Mouse (Mus musculus) megakaryocyte, embryonic 14.5 days (primary cell): ENCODE measurements around the gene Myom1. TPM values are rescaled to one million over a fixed set of nuclear protein-coding genes. Genes with fewer than 3 reads are reported as not detected.

Source experiments
- H3K27me3 ChIP-seq: replicated peaks from 2 replicates; pipeline ENCODE3; 2012; ENCODE audit warnings: inconsistent platforms
- H3K36me3 ChIP-seq: replicated peaks from 2 replicates; pipeline ENCODE3; 2012; ENCODE audit warnings: low read length, inconsistent platforms, mixed read lengths
- H3K4me1 ChIP-seq: 2 replicates; pipeline ENCODE4 v1.6.1; 2012; ENCODE audit warnings: inconsistent platforms
- H3K4me3 ChIP-seq: replicated peaks from 2 replicates; pipeline ENCODE3; 2012; ENCODE audit warnings: moderate library complexity, mild to moderate bottlenecking, inconsistent platforms
- H3K9me3 ChIP-seq: 2 replicates; pipeline ENCODE4 v1.6.1; 2012; ENCODE audit warnings: inconsistent platforms
- FLI1 ChIP-seq: IDR thresholded peaks from 2 replicates; pipeline ENCODE4 v1.6.1; 2012; ENCODE audit warnings: low read length, inconsistent platforms, mixed read lengths
- GATA1 ChIP-seq: IDR thresholded peaks from 3 replicates; pipeline ENCODE4 v1.6.1; 2012; ENCODE audit warnings: mixed read lengths, low read length, inconsistent platforms, borderline replicate concordance
- polyA plus RNA-seq: library from polyadenylated mRNA; stranded (reverse); fragments of >175 nt; gene quantifications from 2 replicates; pipeline ENCODE4 v1.2.3, GENCODE M21; 2012; ENCODE audit warnings: low replicate concordance; ENCODE audit not compliant: insufficient read depth

The Myom1 gene
- polyA plus RNA-seq, 1 experiment, result 12.3 TPM

- Histone ChIP-seq H3K9me3 (no peaks in the 10 kb centered on the region), H3K4me1 (peaks cover 30% of the 10 kb centered on the region), H3K4me3 (no peak overlapping the region), H3K36me3 (peaks cover 99% of the 10 kb centered on the region), H3K27me3 (no peaks in the 10 kb centered on the region)
- TF ChIP-seq FLI1 (no peak), GATA1 (no peak)
Measured at GRCm38 (mm10) chr17:71114282-71114681, 111.8 kb downstream of the Myom1 start.

- Histone ChIP-seq H3K4me3 (peak overlapping the region; percentile 23), H3K9me3 (no peaks in the 10 kb centered on the region), H3K36me3 (peaks cover 98% of the 10 kb centered on the region), H3K27me3 (no peaks in the 10 kb centered on the region), H3K4me1 (peaks cover 46% of the 10 kb centered on the region)
- no peak for TF ChIP-seq FLI1
- no peak for TF ChIP-seq GATA1
Measured at GRCm38 (mm10) chr17:71117956-71118355, 115.5 kb downstream of the Myom1 start.

- Histone ChIP-seq H3K9me3 (no peaks in the 10 kb centered on the region), H3K36me3 (peaks cover 98% of the 10 kb centered on the region), H3K27me3 (no peaks in the 10 kb centered on the region), H3K4me3 (no peak overlapping the region), H3K4me1 (peaks cover 50% of the 10 kb centered on the region)
- TF ChIP-seq GATA1, result no peak
- TF ChIP-seq FLI1, result no peak
Measured at GRCm38 (mm10) chr17:71118607-71119006, 116.2 kb downstream of the Myom1 start.

- Histone ChIP-seq H3K27me3 (no peaks in the 10 kb centered on the region), H3K4me3 (no peak overlapping the region), H3K36me3 (peaks cover 98% of the 10 kb centered on the region), H3K9me3 (no peaks in the 10 kb centered on the region), H3K4me1 (peaks cover 63% of the 10 kb centered on the region)
- TF ChIP-seq GATA1 (no peak), FLI1 (no peak)
Measured at GRCm38 (mm10) chr17:71120626-71121025, 118.2 kb downstream of the Myom1 start.

- TF ChIP-seq GATA1, result no peak
- no peak for TF ChIP-seq FLI1
- H3K9me3 ChIP-seq, result no peaks in the 10 kb centered on the region
- peaks cover 69% of the 10 kb centered on the region for H3K4me1 ChIP-seq
- H3K27me3 ChIP-seq, result no peaks in the 10 kb centered on the region
- no peak overlapping the region for H3K4me3 ChIP-seq
- H3K36me3 ChIP-seq, result peaks cover 88% of the 10 kb centered on the region
Measured at GRCm38 (mm10) chr17:71124061-71124670, 121.7 kb downstream of the Myom1 start.

GRCm38 (mm10) chr17:71124674-71125073, 122.2 kb downstream of the Myom1 start:
- no peaks in the 10 kb centered on the region for H3K27me3 ChIP-seq
- H3K9me3 ChIP-seq, result no peaks in the 10 kb centered on the region
- H3K4me1 ChIP-seq, result peaks cover 68% of the 10 kb centered on the region
- H3K4me3 ChIP-seq, result no peak overlapping the region
- peaks cover 83% of the 10 kb centered on the region for H3K36me3 ChIP-seq
- no peak for TF ChIP-seq GATA1
- no peak for TF ChIP-seq FLI1

- peaks cover 79% of the 10 kb centered on the region for H3K36me3 ChIP-seq
- no peaks in the 10 kb centered on the region for H3K9me3 ChIP-seq
- no peaks in the 10 kb centered on the region for H3K27me3 ChIP-seq
- peaks cover 69% of the 10 kb centered on the region for H3K4me1 ChIP-seq
- no peak overlapping the region for H3K4me3 ChIP-seq
- no peak for TF ChIP-seq GATA1
- TF ChIP-seq FLI1, result no peak
Measured at GRCm38 (mm10) chr17:71125519-71125918, 123.1 kb downstream of the Myom1 start.

GRCm38 (mm10) chr17:71126001-71126400, 123.6 kb downstream of the Myom1 start:
- Histone ChIP-seq H3K4me3 (no peak overlapping the region), H3K9me3 (no peaks in the 10 kb centered on the region), H3K4me1 (peaks cover 65% of the 10 kb centered on the region), H3K27me3 (no peaks in the 10 kb centered on the region), H3K36me3 (peaks cover 75% of the 10 kb centered on the region)
- TF ChIP-seq FLI1 (no peak), GATA1 (no peak)

- Histone ChIP-seq H3K27me3 (no peaks in the 10 kb centered on the region), H3K4me1 (peaks cover 67% of the 10 kb centered on the region), H3K36me3 (peaks cover 59% of the 10 kb centered on the region), H3K9me3 (peaks cover 4% of the 10 kb centered on the region; the same call in 1 of the 2 replicates), H3K4me3 (peak overlapping the region; percentile 73)
- TF ChIP-seq GATA1 (no peak), FLI1 (no peak)
Measured at GRCm38 (mm10) chr17:71127464-71128110, 125.2 kb downstream of the Myom1 start.

GRCm38 (mm10) chr17:71129489-71130261, 127.2 kb downstream of the Myom1 start:
- peaks cover 4% of the 10 kb centered on the region; the same call in 1 of the 2 replicates for H3K9me3 ChIP-seq
- H3K4me1 ChIP-seq, result peaks cover 72% of the 10 kb centered on the region
- H3K27me3 ChIP-seq, result no peaks in the 10 kb centered on the region
- H3K36me3 ChIP-seq, result peaks cover 40% of the 10 kb centered on the region
- TF ChIP-seq GATA1, result no peak
- no peak for TF ChIP-seq FLI1
- no peak overlapping the region for H3K4me3 ChIP-seq
